Mouse (Mus musculus): ENCODE data around the gene Mapk10.
"Not testable (repeated sequence)": the region's sequence is repeated elsewhere in the genome, so short reads cannot be mapped to it uniquely, and the experiment has no call there.

Mapk10 gene

GRCm38 (mm10) chr5:102947061-102947711, 263.9 kb downstream of the Mapk10 start:
- DNase-seq, result no peak

- DNase-seq, result no peak
Observed at GRCm38 (mm10) chr5:102946625-102947024, 264.5 kb downstream of the Mapk10 start.

GRCm38 (mm10) chr5:102943864-102944630, 267.1 kb downstream of the Mapk10 start:
- not testable (repeated sequence) for DNase-seq

- no peak for DNase-seq
Observed at GRCm38 (mm10) chr5:102930161-102930560, 281.0 kb downstream of the Mapk10 start.

GRCm38 (mm10) chr5:102926786-102927185, 284.3 kb downstream of the Mapk10 start:
- no peak for DNase-seq

GRCm38 (mm10) chr5:102920199-102920598, 290.9 kb downstream of the Mapk10 start:
- DNase-seq, result no peak

- no peak for DNase-seq
Observed at GRCm38 (mm10) chr5:102905441-102906211, 305.5 kb downstream of the Mapk10 start.

GRCm38 (mm10) chr5:102904066-102904465, 307.1 kb downstream of the Mapk10 start:
- DNase-seq, result no peak

GRCm38 (mm10) chr5:102903487-102903886, 307.6 kb downstream of the Mapk10 start:
- no peak for DNase-seq

- DNase-seq, result no peak
Observed at GRCm38 (mm10) chr5:102901176-102901575, 310.0 kb downstream of the Mapk10 start.

GRCm38 (mm10) chr5:102899680-102900215, 311.4 kb downstream of the Mapk10 start:
- no peak for DNase-seq

- DNase-seq, result no peak
Observed at GRCm38 (mm10) chr5:102898301-102898700, 312.8 kb downstream of the Mapk10 start.

- DNase-seq, result no peak
Observed at GRCm38 (mm10) chr5:102892226-102892625, 318.9 kb downstream of the Mapk10 start.

- DNase-seq, result no peak
Observed at GRCm38 (mm10) chr5:102889163-102889488, 322.0 kb downstream of the Mapk10 start.

GRCm38 (mm10) chr5:102888482-102889162, 322.5 kb downstream of the Mapk10 start:
- no peak for DNase-seq

GRCm38 (mm10) chr5:102875628-102876027, 335.5 kb downstream of the Mapk10 start:
- DNase-seq, result no peak

GRCm38 (mm10) chr5:102874605-102875298, 336.4 kb downstream of the Mapk10 start:
- no peak for DNase-seq

GRCm38 (mm10) chr5:102872996-102873395, 338.1 kb downstream of the Mapk10 start:
- not testable (repeated sequence) for DNase-seq

- no peak for DNase-seq
Observed at GRCm38 (mm10) chr5:102868196-102868595, 342.9 kb downstream of the Mapk10 start.

- DNase-seq, result no peak
Observed at GRCm38 (mm10) chr5:102859749-102860148, 351.4 kb downstream of the Mapk10 start.

- no peak for DNase-seq
Observed at GRCm38 (mm10) chr5:102858047-102858446, 353.1 kb downstream of the Mapk10 start.
